Mouse (Mus musculus): ENCODE measurements at regions not wholly inside any gene's neighbourhood (a gene's known extent, or its start where the extent isn't known, plus 50 kb on each side); places are given as distances from the start of the nearest gene placed in this dataset.

- no peak overlapping the region for H3K4me3 ChIP-seq
- H3K9me3 ChIP-seq (replicated peaks), result no peaks in the 10 kb centered on the region
- no peaks in the 10 kb centered on the region for H3K36me3 ChIP-seq
- no peak overlapping the region for H3K27ac ChIP-seq (ENCODE audit: poor library complexity, severe bottlenecking)
- H3K9ac ChIP-seq, result no peak overlapping the region
- H3K4me1 ChIP-seq (replicated peaks), result no peaks in the 10 kb centered on the region
- no peak overlapping the region for H3K4me2 ChIP-seq
- H3K27me3 ChIP-seq (replicated peaks), result no peaks in the 10 kb centered on the region
- ATAC-seq (ENCODE audit: insufficient number of reproducible peaks, low FRiP score), result no peak
Observed at GRCm38 (mm10) chr1:35238139-35238538, 388.4 kb downstream of the Plekhb2 start.

- Histone ChIP-seq H3K27ac (ENCODE audit: poor library complexity, severe bottlenecking) (no peak overlapping the region), H3K36me3 (no peaks in the 10 kb centered on the region), H3K27me3 (replicated peaks) (no peaks in the 10 kb centered on the region), H3K4me2 (no peak overlapping the region), H3K9me3 (replicated peaks) (no peaks in the 10 kb centered on the region), H3K4me1 (replicated peaks) (no peaks in the 10 kb centered on the region), H3K4me3 (no peak overlapping the region), H3K9ac (no peak overlapping the region)
- WGBS, result 69% methylated on average over 6 of the region's 6 CpGs
- no peak for ATAC-seq (ENCODE audit: insufficient number of reproducible peaks, low FRiP score)
Observed at GRCm38 (mm10) chr1:35242849-35243248, 393.1 kb downstream of the Plekhb2 start.

- no peak overlapping the region for H3K4me2 ChIP-seq
- no peaks in the 10 kb centered on the region for H3K4me1 ChIP-seq (replicated peaks)
- no peak overlapping the region for H3K27ac ChIP-seq (ENCODE audit: poor library complexity, severe bottlenecking)
- no peak overlapping the region for H3K9ac ChIP-seq
- H3K36me3 ChIP-seq, result no peaks in the 10 kb centered on the region
- no peak overlapping the region for H3K4me3 ChIP-seq
- no peak for ATAC-seq (ENCODE audit: insufficient number of reproducible peaks, low FRiP score)
- no peaks in the 10 kb centered on the region for H3K9me3 ChIP-seq (replicated peaks)
- no peaks in the 10 kb centered on the region for H3K27me3 ChIP-seq (replicated peaks)
- 73% methylated on average over 6 of the region's 6 CpGs for WGBS
Observed at GRCm38 (mm10) chr1:35243339-35243738, 393.6 kb downstream of the Plekhb2 start.

GRCm38 (mm10) chr1:35265125-35265524 is 415.3 kb downstream of the Plekhb2 start:
- WGBS, result 46% methylated on average over 1 of the region's 1 CpGs
- H3K4me2 ChIP-seq, result no peak overlapping the region
- no peak overlapping the region for H3K27ac ChIP-seq (ENCODE audit: poor library complexity, severe bottlenecking)
- no peaks in the 10 kb centered on the region for H3K27me3 ChIP-seq (replicated peaks)
- no peak for ATAC-seq (ENCODE audit: insufficient number of reproducible peaks, low FRiP score)
- H3K9ac ChIP-seq, result no peak overlapping the region
- no peaks in the 10 kb centered on the region for H3K36me3 ChIP-seq
- no peak overlapping the region for H3K4me3 ChIP-seq
- no peaks in the 10 kb centered on the region for H3K4me1 ChIP-seq (replicated peaks)
- H3K9me3 ChIP-seq (replicated peaks), result no peaks in the 10 kb centered on the region

- no peaks in the 10 kb centered on the region for H3K36me3 ChIP-seq
- H3K27ac ChIP-seq (ENCODE audit: poor library complexity, severe bottlenecking), result no peak overlapping the region
- H3K27me3 ChIP-seq (replicated peaks), result no peaks in the 10 kb centered on the region
- no peak overlapping the region for H3K4me3 ChIP-seq
- H3K9me3 ChIP-seq (replicated peaks), result no peaks in the 10 kb centered on the region
- no peak overlapping the region for H3K4me2 ChIP-seq
- H3K9ac ChIP-seq, result no peak overlapping the region
- no peaks in the 10 kb centered on the region for H3K4me1 ChIP-seq (replicated peaks)
- no peak for ATAC-seq (ENCODE audit: insufficient number of reproducible peaks, low FRiP score)
- WGBS, result 38% methylated on average over 7 of the region's 7 CpGs
Observed at GRCm38 (mm10) chr1:35266626-35267025, 416.9 kb downstream of the Plekhb2 start.

- no peak overlapping the region for H3K27ac ChIP-seq (ENCODE audit: poor library complexity, severe bottlenecking)
- no peaks in the 10 kb centered on the region for H3K36me3 ChIP-seq
- H3K9ac ChIP-seq, result no peak overlapping the region
- H3K9me3 ChIP-seq (replicated peaks), result no peaks in the 10 kb centered on the region
- no peaks in the 10 kb centered on the region for H3K27me3 ChIP-seq (replicated peaks)
- no peak overlapping the region for H3K4me3 ChIP-seq
- no peak for ATAC-seq (ENCODE audit: insufficient number of reproducible peaks, low FRiP score)
- no peak overlapping the region for H3K4me2 ChIP-seq
- H3K4me1 ChIP-seq (replicated peaks), result no peaks in the 10 kb centered on the region
- WGBS, result 75% methylated on average over 7 of the region's 7 CpGs
Observed at GRCm38 (mm10) chr1:35267883-35268282, 418.1 kb downstream of the Plekhb2 start.

- H3K4me3 ChIP-seq, result no peak overlapping the region
- no peaks in the 10 kb centered on the region for H3K36me3 ChIP-seq
- no peak for ATAC-seq (ENCODE audit: insufficient number of reproducible peaks, low FRiP score)
- H3K27ac ChIP-seq (ENCODE audit: poor library complexity, severe bottlenecking), result no peak overlapping the region
- no peaks in the 10 kb centered on the region for H3K27me3 ChIP-seq (replicated peaks)
- H3K4me1 ChIP-seq (replicated peaks), result peaks cover 13% of the 10 kb centered on the region
- 48% methylated on average over 8 of the region's 8 CpGs for WGBS
- H3K9me3 ChIP-seq (replicated peaks), result no peaks in the 10 kb centered on the region
- peak overlapping the region; percentile 4; the same call in 1 of the 2 replicates for H3K4me2 ChIP-seq
- H3K9ac ChIP-seq, result no peak overlapping the region
Observed at GRCm38 (mm10) chr1:35274978-35275377, 425.2 kb downstream of the Plekhb2 start.

Measured in heart, embryonic 12.5 days (tissue).